Mouse (Mus musculus) E14TG2a.4 (cell line): ENCODE data around the gene Anks1b.

ENCODE experiments used
- CTCF ChIP-seq: conservative IDR thresholded peaks from 2 replicates; pipeline ENCODE4 v1.5.1; 2014; ENCODE audit warnings: low read length
- NANOG ChIP-seq: IDR thresholded peaks from 2 replicates; pipeline ENCODE4 v1.6.1; 2014; ENCODE audit warnings: borderline replicate concordance, low read length, mixed read lengths
- POU5F1 ChIP-seq: IDR thresholded peaks from 2 replicates; pipeline ENCODE4 v1.6.1; 2014; ENCODE audit warnings: low read length, borderline replicate concordance

GRCm38 (mm10) chr10:90004882-90005281, 131.6 kb downstream of the Anks1b start:
- TF ChIP-seq CTCF (no peak), POU5F1 (no peak), NANOG (no peak)
